ENCODE assay signal across 22 mouse cellular contexts in genomic region chr11:66968575-66968974, GRCm38 (mm10). TPM values are rescaled to one million over a fixed set of nuclear protein-coding genes. Genes with fewer than 3 reads are reported as not detected.
"Had no signal": no experiment of that assay in that cellular context is flagged by ENCODE, and none has a peak within 500 bp of the region (broad histone marks: within the 10 kb centered on the region; RNA-seq: fewer than 3 reads in every experiment).

No protein-coding gene starts in this region.

- H3K9me3 ChIP-seq: lung, embryonic 15.5 days; midbrain, embryonic 10.5 days; midbrain, embryonic 13.5 days; midbrain, embryonic 15.5 days; neural tube, embryonic 12.5 days had no signal

- H3K4me2 ChIP-seq: lung, embryonic 15.5 days; midbrain, embryonic 13.5 days; midbrain, embryonic 15.5 days; neural tube, embryonic 12.5 days had no signal

- ATAC-seq: lung, postnatal 0 days; midbrain, embryonic 13.5 days; midbrain, embryonic 15.5 days had no signal

- DNase-seq: lung, adult 18-20 months; lung, postnatal 14 days; lung, postnatal 4 days; right cerebral cortex, postnatal 14 days; spleen, adult 18-20 months; thymus, adult 18-20 months; thymus, postnatal 14 days; thymus, postnatal 36 days had no signal

- H3K4me1 ChIP-seq: midbrain, embryonic 10.5 days; midbrain, embryonic 13.5 days; midbrain, embryonic 15.5 days; neural tube, embryonic 12.5 days had no signal

- H3K27ac ChIP-seq: lung, embryonic 15.5 days; midbrain, embryonic 10.5 days; midbrain, embryonic 13.5 days; midbrain, embryonic 15.5 days; neural tube, embryonic 12.5 days had no signal

- H3K9ac ChIP-seq: lung, embryonic 15.5 days; midbrain, embryonic 13.5 days; midbrain, embryonic 15.5 days; neural tube, embryonic 12.5 days had no signal

- H3K36me3 ChIP-seq: lung, embryonic 15.5 days; midbrain, embryonic 10.5 days; midbrain, embryonic 13.5 days; midbrain, embryonic 15.5 days; neural tube, embryonic 12.5 days had no signal

- H3K4me3 ChIP-seq: lung, embryonic 15.5 days; midbrain, embryonic 10.5 days; midbrain, embryonic 13.5 days; midbrain, embryonic 15.5 days; neural tube, embryonic 12.5 days had no signal

- H3K27me3 ChIP-seq: lung, embryonic 15.5 days; midbrain, embryonic 13.5 days; midbrain, embryonic 15.5 days; neural tube, embryonic 12.5 days had no signal

RNA-seq across cellular contexts. Expression of gene Tmem238l, which starts 12.1 kb away (rescaled TPM):
- total RNA-seq: megakaryocyte, adult 5-6 weeks; megakaryocyte-erythroid progenitor cell, adult 5-6 weeks; midbrain, postnatal 0 days; monocyte, adult 5-6 weeks; neutrophil, adult 5-6 weeks had no signal
- polyA plus RNA-seq: liver, embryonic 16.5 days; lung, embryonic 15.5 days; lung, postnatal 0 days; midbrain, embryonic 10.5 days; midbrain, embryonic 13.5 days; midbrain, embryonic 15.5 days; midbrain, postnatal 0 days; neural tube, embryonic 12.5 days; neural tube, embryonic 14.5 days had no signal

RNA-seq across cellular contexts. Expression of gene Tmem220, which starts 56.4 kb away (rescaled TPM):
- total RNA-seq: monocyte, adult 5-6 weeks had no signal

RNA-seq across cellular contexts. Expression of gene Pirt, which starts 56.8 kb away (rescaled TPM):
- total RNA-seq: megakaryocyte, adult 5-6 weeks; megakaryocyte-erythroid progenitor cell, adult 5-6 weeks; monocyte, adult 5-6 weeks; neutrophil, adult 5-6 weeks had no signal
- polyA plus RNA-seq: thymus, postnatal 0 days had no signal
